Mouse (Mus musculus) urinary bladder, postnatal 25 days (tissue): ENCODE results near the gene Gm27235.
"Not testable (repeated sequence)": the region's sequence is repeated elsewhere in the genome, so short reads cannot be mapped to it uniquely, and the experiment has no call there.

Experiments
- DNase-seq: peaks from one replicate; pipeline ENCODE4 v3.0.0; 2022; ENCODE audit warnings: low spot score

Gm27235 gene

GRCm38 (mm10) chr9:35790001-35790400 lies at the start of gene Gm27235, which contains the start of gene D730048I06Rik:
Gene Gm27235, minus strand, starts transcription at chr9:35790101.
Gene D730048I06Rik, minus strand, starts transcription at chr9:35790112.
- no peak for DNase-seq

GRCm38 (mm10) chr9:35817881-35818280 lies 28.0 kb upstream of the Gm27235 start:
- DNase-seq = not testable (repeated sequence)

GRCm38 (mm10) chr9:35798146-35798545 lies 8.2 kb upstream of the Gm27235 start:
- no peak for DNase-seq

GRCm38 (mm10) chr9:35778009-35778408 lies 11.9 kb downstream of the Gm27235 start, which contains the start of gene Gm17727:
Gene Gm17727, minus strand, starts transcription at chr9:35778109.
- DNase-seq = no peak

GRCm38 (mm10) chr9:35756843-35757242 lies 33.1 kb downstream of the Gm27235 start:
- DNase-seq = no peak

GRCm38 (mm10) chr9:35740749-35741148 lies 49.2 kb downstream of the Gm27235 start, which contains the start of gene Gm17677:
Gene Gm17677, plus strand, starts transcription at chr9:35741049.
- no peak for DNase-seq
